Mouse (Mus musculus): ENCODE measurements around the gene Zfp648. TPM values are rescaled to one million over a fixed set of nuclear protein-coding genes. Genes with fewer than 3 reads are reported as not detected.
A peak's percentile ranks its signal among the peaks of the same experiment; 100 is the strongest.

Zfp648 gene
- polyA plus RNA-seq, 1 experiment from 2014 or later, result not detected

- WGBS, result 76% methylated on average over 7 of the region's 7 CpGs
- H3K27me3 ChIP-seq (replicated peaks), result no peaks in the 10 kb centered on the region
- no peak overlapping the region for H3K9ac ChIP-seq
- H3K27ac ChIP-seq, result no peak overlapping the region; the same call in 1 of the 2 replicates
- H3K9me3 ChIP-seq, result no peaks in the 10 kb centered on the region
- H3K4me1 ChIP-seq, result no peaks in the 10 kb centered on the region
- no peak overlapping the region for H3K4me2 ChIP-seq
- no peak overlapping the region for H3K4me3 ChIP-seq (replicated peaks)
- H3K36me3 ChIP-seq, result no peaks in the 10 kb centered on the region
- peak; percentile 66; the same call in 1 of the 2 replicates for ATAC-seq (ENCODE audit: insufficient read depth, low FRiP score, low read depth)
Observed at GRCm38 (mm10) chr1:154183077-154183751, 17.8 kb upstream of the Zfp648 start.

- H3K27me3 ChIP-seq (replicated peaks), result no peaks in the 10 kb centered on the region
- no peak overlapping the region for H3K9ac ChIP-seq
- no peaks in the 10 kb centered on the region for H3K4me1 ChIP-seq
- H3K4me3 ChIP-seq (replicated peaks), result no peak overlapping the region
- no peaks in the 10 kb centered on the region for H3K36me3 ChIP-seq
- WGBS, result 79% methylated on average over 4 of the region's 4 CpGs
- ATAC-seq (ENCODE audit: insufficient read depth, low FRiP score, low read depth), result no peak
- no peak overlapping the region for H3K27ac ChIP-seq
- H3K4me2 ChIP-seq, result no peak overlapping the region
- no peaks in the 10 kb centered on the region for H3K9me3 ChIP-seq
Observed at GRCm38 (mm10) chr1:154188229-154188628, 12.8 kb upstream of the Zfp648 start.

- H3K4me2 ChIP-seq, result no peak overlapping the region
- no peaks in the 10 kb centered on the region for H3K4me1 ChIP-seq
- H3K36me3 ChIP-seq, result no peaks in the 10 kb centered on the region
- WGBS, result 44% methylated on average over 4 of the region's 4 CpGs
- ATAC-seq (ENCODE audit: insufficient read depth, low FRiP score, low read depth), result no peak
- no peaks in the 10 kb centered on the region for H3K9me3 ChIP-seq
- H3K27me3 ChIP-seq (replicated peaks), result no peaks in the 10 kb centered on the region
- no peak overlapping the region for H3K27ac ChIP-seq
- no peak overlapping the region for H3K4me3 ChIP-seq (replicated peaks)
- no peak overlapping the region for H3K9ac ChIP-seq
Observed at GRCm38 (mm10) chr1:154188631-154189030, 12.4 kb upstream of the Zfp648 start.

GRCm38 (mm10) chr1:154189842-154190530 lies 11.0 kb upstream of the Zfp648 start:
- Histone ChIP-seq H3K36me3 (no peaks in the 10 kb centered on the region), H3K4me3 (replicated peaks) (no peak overlapping the region), H3K4me1 (no peaks in the 10 kb centered on the region), H3K27me3 (replicated peaks) (no peaks in the 10 kb centered on the region), H3K27ac (no peak overlapping the region), H3K9ac (no peak overlapping the region), H3K9me3 (no peaks in the 10 kb centered on the region), H3K4me2 (no peak overlapping the region)
- 56% methylated on average over 14 of the region's 18 CpGs for WGBS
- peak; percentile 18; the same call in 1 of the 2 replicates for ATAC-seq (ENCODE audit: insufficient read depth, low FRiP score, low read depth)

GRCm38 (mm10) chr1:154198896-154199295 lies 2.1 kb upstream of the Zfp648 start:
- Histone ChIP-seq H3K36me3 (no peaks in the 10 kb centered on the region), H3K27me3 (replicated peaks) (peaks cover 15% of the 10 kb centered on the region), H3K4me3 (replicated peaks) (no peak overlapping the region), H3K9ac (no peak overlapping the region), H3K27ac (no peak overlapping the region), H3K4me2 (no peak overlapping the region), H3K9me3 (no peaks in the 10 kb centered on the region), H3K4me1 (0 out of 2 replicates have a peak, but pooled peaks cover 5% of the 10 kb centered on the region)
- WGBS, result 87% methylated on average over 10 of the region's 10 CpGs
- no peak for ATAC-seq (ENCODE audit: insufficient read depth, low FRiP score, low read depth)

GRCm38 (mm10) chr1:154202580-154202979 lies 1.6 kb downstream of the Zfp648 start:
- no peaks in the 10 kb centered on the region for H3K9me3 ChIP-seq
- H3K36me3 ChIP-seq, result no peaks in the 10 kb centered on the region
- ATAC-seq (ENCODE audit: insufficient read depth, low FRiP score, low read depth), result no peak
- H3K4me1 ChIP-seq, result 0 out of 2 replicates have a peak, but pooled peaks cover 11% of the 10 kb centered on the region
- H3K27me3 ChIP-seq (replicated peaks), result peaks cover 43% of the 10 kb centered on the region
- H3K27ac ChIP-seq, result no peak overlapping the region
- 81% methylated on average over 8 of the region's 8 CpGs for WGBS
- no peak overlapping the region for H3K4me3 ChIP-seq (replicated peaks)
- H3K4me2 ChIP-seq, result no peak overlapping the region
- no peak overlapping the region for H3K9ac ChIP-seq

- Histone ChIP-seq H3K4me3 (replicated peaks) (no peak overlapping the region), H3K36me3 (no peaks in the 10 kb centered on the region), H3K27ac (no peak overlapping the region), H3K27me3 (replicated peaks) (peaks cover 43% of the 10 kb centered on the region), H3K4me1 (0 out of 2 replicates have a peak, but pooled peaks cover 11% of the 10 kb centered on the region), H3K9me3 (no peaks in the 10 kb centered on the region), H3K9ac (no peak overlapping the region), H3K4me2 (no peak overlapping the region)
- ATAC-seq (ENCODE audit: insufficient read depth, low FRiP score, low read depth), result no peak
- 87% methylated on average over 5 of the region's 5 CpGs for WGBS
Observed at GRCm38 (mm10) chr1:154203386-154203785, 2.4 kb downstream of the Zfp648 start.

GRCm38 (mm10) chr1:154204652-154205573 lies 3.9 kb downstream of the Zfp648 start:
- Histone ChIP-seq H3K9me3 (no peaks in the 10 kb centered on the region), H3K9ac (no peak overlapping the region), H3K27me3 (replicated peaks) (peaks cover 43% of the 10 kb centered on the region), H3K4me2 (peak overlapping the region; percentile 54), H3K4me1 (0 out of 2 replicates have a peak, but pooled peaks cover 11% of the 10 kb centered on the region), H3K4me3 (replicated peaks) (peak overlapping the region; percentile 26), H3K27ac (no peak overlapping the region), H3K36me3 (no peaks in the 10 kb centered on the region)
- WGBS, result 9% methylated on average over 66 of the region's 66 CpGs
- no peak; the same call in 1 of the 2 replicates for ATAC-seq (ENCODE audit: insufficient read depth, low FRiP score, low read depth)

- Histone ChIP-seq H3K9ac (no peak overlapping the region), H3K4me3 (replicated peaks) (no peak overlapping the region), H3K36me3 (no peaks in the 10 kb centered on the region), H3K27me3 (replicated peaks) (no peaks in the 10 kb centered on the region), H3K4me1 (no peaks in the 10 kb centered on the region), H3K9me3 (no peaks in the 10 kb centered on the region), H3K4me2 (no peak overlapping the region), H3K27ac (no peak overlapping the region)
- ATAC-seq (ENCODE audit: insufficient read depth, low FRiP score, low read depth), result no peak
- 79% methylated on average over 2 of the region's 2 CpGs for WGBS
Observed at GRCm38 (mm10) chr1:154219991-154220390, 19.0 kb downstream of the Zfp648 start.

GRCm38 (mm10) chr1:154220566-154220965 lies 19.6 kb downstream of the Zfp648 start:
- Histone ChIP-seq H3K36me3 (no peaks in the 10 kb centered on the region), H3K4me1 (no peaks in the 10 kb centered on the region), H3K27me3 (replicated peaks) (no peaks in the 10 kb centered on the region), H3K27ac (no peak overlapping the region), H3K4me3 (replicated peaks) (no peak overlapping the region), H3K9me3 (no peaks in the 10 kb centered on the region), H3K4me2 (no peak overlapping the region), H3K9ac (no peak overlapping the region)
- 89% methylated on average over 3 of the region's 3 CpGs for WGBS
- ATAC-seq (ENCODE audit: insufficient read depth, low FRiP score, low read depth), result no peak

GRCm38 (mm10) chr1:154223807-154224207 lies 22.8 kb downstream of the Zfp648 start:
- H3K27me3 ChIP-seq (replicated peaks), result no peaks in the 10 kb centered on the region
- ATAC-seq (ENCODE audit: insufficient read depth, low FRiP score, low read depth), result no peak
- no peak overlapping the region for H3K27ac ChIP-seq
- no peak overlapping the region for H3K4me2 ChIP-seq
- 53% methylated on average over 1 of the region's 1 CpGs for WGBS
- H3K36me3 ChIP-seq, result no peaks in the 10 kb centered on the region
- H3K4me3 ChIP-seq (replicated peaks), result no peak overlapping the region
- no peaks in the 10 kb centered on the region for H3K9me3 ChIP-seq
- H3K9ac ChIP-seq, result no peak overlapping the region
- H3K4me1 ChIP-seq, result no peaks in the 10 kb centered on the region

All from stomach, embryonic 15.5 days (tissue).